Mouse (Mus musculus) monocyte, adult 2 months (primary cell): ENCODE measurements around the gene Gm49333.

Experiments
- DNase-seq, 2 experiments: peaks; one replicate each; pipeline ENCODE4 v3.0.0; 2022; ENCODE audit warnings: low spot score in 2 of 2, low read depth in 1 of 2

Gm49333 gene

GRCm38 (mm10) chr16:20611357-20612227 is at the start of gene Gm49333, which contains the start of the genes Eef1akmt4 and Alg3:
Gene Gm49333 (plus strand): TSS chr16:20611610.
Gene Eef1akmt4 (plus strand): TSS chr16:20611593.
Gene Alg3 (minus strand): TSS chr16:20611735.
- peak; percentile 68 to 87 for DNase-seq

GRCm38 (mm10) chr16:20565075-20565474 is 46.3 kb upstream of the Gm49333 start:
- DNase-seq = no peak

GRCm38 (mm10) chr16:20589366-20589938 is 22.0 kb upstream of the Gm49333 start, which contains the start of gene Vwa5b2:
Gene Vwa5b2 (plus strand): TSS chr16:20589471.
- no peak for DNase-seq

- DNase-seq = no peak
Measured at GRCm38 (mm10) chr16:20589939-20590679, 21.3 kb upstream of the Gm49333 start.

GRCm38 (mm10) chr16:20590680-20591038 is 20.8 kb upstream of the Gm49333 start:
- DNase-seq = no peak

- no peak for DNase-seq
Measured at GRCm38 (mm10) chr16:20591076-20591705, 20.2 kb upstream of the Gm49333 start.

- DNase-seq = no peak
Measured at GRCm38 (mm10) chr16:20595060-20595673, 16.2 kb upstream of the Gm49333 start.

GRCm38 (mm10) chr16:20595737-20596136 is 15.7 kb upstream of the Gm49333 start:
- DNase-seq = no peak

GRCm38 (mm10) chr16:20596687-20597441 is 14.5 kb upstream of the Gm49333 start:
- DNase-seq = no peak

GRCm38 (mm10) chr16:20600511-20600910 is 10.9 kb upstream of the Gm49333 start:
- DNase-seq = no peak

- DNase-seq = no peak
Measured at GRCm38 (mm10) chr16:20604705-20605104, 6.7 kb upstream of the Gm49333 start.

GRCm38 (mm10) chr16:20610501-20611356 is 681 bp upstream of the Gm49333 start:
- peak in 1 of 2 experiments; percentile 69 for DNase-seq

GRCm38 (mm10) chr16:20619541-20620398 is 8.4 kb downstream of the Gm49333 start:
- DNase-seq = no peak

GRCm38 (mm10) chr16:20620399-20620735 is 9.0 kb downstream of the Gm49333 start:
- DNase-seq = no peak

- DNase-seq = no peak
Measured at GRCm38 (mm10) chr16:20620751-20621190, 9.4 kb downstream of the Gm49333 start.

- no peak for DNase-seq
Measured at GRCm38 (mm10) chr16:20621191-20621990, 10.0 kb downstream of the Gm49333 start, which contains the start of gene Camk2n2. Gene Camk2n2 (minus strand): TSS chr16:20621287.

- peak; percentile 68 to 77 for DNase-seq
Measured at GRCm38 (mm10) chr16:20621991-20622685, 10.7 kb downstream of the Gm49333 start.
